Mouse (Mus musculus): Measurements from ENCODE around the gene Zkscan17.
"Not testable (repeated sequence)": the region's sequence is repeated elsewhere in the genome, so short reads cannot be mapped to it uniquely, and the experiment has no call there.

Gene Zkscan17

GRCm38 (mm10) chr11:59526472-59527080 lies at the start of gene Zkscan17:
TSS of gene Zkscan17 (minus strand) at chr11:59526751.
- no peak for DNase-seq

- DNase-seq: not testable (repeated sequence)
Observed at GRCm38 (mm10) chr11:59576135-59576534, 49.6 kb upstream of the Zkscan17 start, which contains the start of gene Olfr222. TSS of gene Olfr222 (minus strand) at chr11:59576235.

- no peak for DNase-seq
Observed at GRCm38 (mm10) chr11:59575726-59576125, 49.2 kb upstream of the Zkscan17 start.

- DNase-seq: no peak
Observed at GRCm38 (mm10) chr11:59569306-59569705, 42.8 kb upstream of the Zkscan17 start.

GRCm38 (mm10) chr11:59562837-59563236 lies 36.3 kb upstream of the Zkscan17 start:
- DNase-seq: no peak

- DNase-seq: no peak
Observed at GRCm38 (mm10) chr11:59562336-59562735, 35.8 kb upstream of the Zkscan17 start.

GRCm38 (mm10) chr11:59560906-59561305 lies 34.4 kb upstream of the Zkscan17 start:
- no peak for DNase-seq

GRCm38 (mm10) chr11:59554535-59554934 lies 28.0 kb upstream of the Zkscan17 start:
- no peak for DNase-seq

- DNase-seq: no peak
Observed at GRCm38 (mm10) chr11:59554127-59554526, 27.6 kb upstream of the Zkscan17 start.

GRCm38 (mm10) chr11:59544005-59544404 lies 17.5 kb upstream of the Zkscan17 start:
- DNase-seq: no peak

- no peak for DNase-seq
Observed at GRCm38 (mm10) chr11:59543376-59543775, 16.8 kb upstream of the Zkscan17 start.

- DNase-seq: no peak
Observed at GRCm38 (mm10) chr11:59542442-59542841, 15.9 kb upstream of the Zkscan17 start.

GRCm38 (mm10) chr11:59541324-59541723 lies 14.8 kb upstream of the Zkscan17 start, which contains the start of gene Nlrp3:
TSS of gene Nlrp3 (plus strand) at chr11:59541568.
- no peak for DNase-seq

- DNase-seq: no peak
Observed at GRCm38 (mm10) chr11:59540123-59540522, 13.6 kb upstream of the Zkscan17 start.

- DNase-seq: peak in 1 of 2 experiments; percentile 9
Observed at GRCm38 (mm10) chr11:59538387-59538786, 11.8 kb upstream of the Zkscan17 start.

- peak in 1 of 2 experiments; percentile 13 for DNase-seq
Observed at GRCm38 (mm10) chr11:59537218-59538130, 10.9 kb upstream of the Zkscan17 start.

GRCm38 (mm10) chr11:59531562-59531961 lies 5.0 kb upstream of the Zkscan17 start:
- DNase-seq: no peak

- no peak for DNase-seq
Observed at GRCm38 (mm10) chr11:59530870-59531535, 4.5 kb upstream of the Zkscan17 start.

GRCm38 (mm10) chr11:59530221-59530620 lies 3.7 kb upstream of the Zkscan17 start:
- DNase-seq: no peak

GRCm38 (mm10) chr11:59525237-59525636 lies 1.3 kb downstream of the Zkscan17 start:
- peak; percentile 26 to 50 for DNase-seq

GRCm38 (mm10) chr11:59524150-59524549 lies 2.4 kb downstream of the Zkscan17 start:
- DNase-seq: no peak

GRCm38 (mm10) chr11:59519741-59520495 lies 6.6 kb downstream of the Zkscan17 start:
- DNase-seq: no peak

All from thymus, adult 18-20 months (tissue).